Mouse (Mus musculus): ENCODE results near the gene Slc25a13.

Slc25a13 gene

GRCm38 (mm10) chr6:6173166-6173934, 43.6 kb downstream of the Slc25a13 start:
- in situ Hi-C loops (cut with MboI, MseI): no loop called here

- in situ Hi-C loops (cut with MboI, MseI): no loop called here
Measured at GRCm38 (mm10) chr6:6168566-6169134, 48.3 kb downstream of the Slc25a13 start.

- in situ Hi-C loops (cut with MboI, MseI): no loop called here
Measured at GRCm38 (mm10) chr6:6167339-6168126, 49.4 kb downstream of the Slc25a13 start.

- in situ Hi-C loops (cut with MboI, MseI): no loop called here
Measured at GRCm38 (mm10) chr6:6162993-6163623, 53.9 kb downstream of the Slc25a13 start.

- in situ Hi-C loops (cut with MboI, MseI): no loop called here
Measured at GRCm38 (mm10) chr6:6162146-6162545, 54.8 kb downstream of the Slc25a13 start.

- in situ Hi-C loops (cut with MboI, MseI): no loop called here
Measured at GRCm38 (mm10) chr6:6160645-6161426, 56.1 kb downstream of the Slc25a13 start.

- in situ Hi-C loops (cut with MboI, MseI): no loop called here
Measured at GRCm38 (mm10) chr6:6159221-6159859, 57.6 kb downstream of the Slc25a13 start.

GRCm38 (mm10) chr6:6153426-6153825, 63.5 kb downstream of the Slc25a13 start:
- in situ Hi-C loops (cut with MboI, MseI): no loop called here

GRCm38 (mm10) chr6:6150811-6151210, 66.2 kb downstream of the Slc25a13 start:
- in situ Hi-C loops (cut with MboI, MseI): no loop called here

- in situ Hi-C loops (cut with MboI, MseI): no loop called here
Measured at GRCm38 (mm10) chr6:6149751-6150150, 67.2 kb downstream of the Slc25a13 start.

GRCm38 (mm10) chr6:6149329-6149728, 67.6 kb downstream of the Slc25a13 start:
- in situ Hi-C loops (cut with MboI, MseI): no loop called here

GRCm38 (mm10) chr6:6145412-6145811, 71.6 kb downstream of the Slc25a13 start:
- in situ Hi-C loops (cut with MboI, MseI): no loop called here

GRCm38 (mm10) chr6:6143525-6143924, 73.4 kb downstream of the Slc25a13 start:
- in situ Hi-C loops (cut with MboI, MseI): no loop called here

- in situ Hi-C loops (cut with MboI, MseI): no loop called here
Measured at GRCm38 (mm10) chr6:6140370-6140769, 76.6 kb downstream of the Slc25a13 start.

- in situ Hi-C loops (cut with MboI, MseI): no loop called here
Measured at GRCm38 (mm10) chr6:6139061-6139460, 77.9 kb downstream of the Slc25a13 start.

- in situ Hi-C loops (cut with MboI, MseI): no loop called here
Measured at GRCm38 (mm10) chr6:6136812-6137211, 80.2 kb downstream of the Slc25a13 start.

GRCm38 (mm10) chr6:6134935-6135334, 82.0 kb downstream of the Slc25a13 start:
- in situ Hi-C loops (cut with MboI, MseI): no loop called here

GRCm38 (mm10) chr6:6133556-6134050, 83.4 kb downstream of the Slc25a13 start:
- in situ Hi-C loops (cut with MboI, MseI): no loop called here

- in situ Hi-C loops (cut with MboI, MseI): no loop called here
Measured at GRCm38 (mm10) chr6:6132047-6132446, 84.9 kb downstream of the Slc25a13 start.

- in situ Hi-C loops (cut with MboI, MseI): no loop called here
Measured at GRCm38 (mm10) chr6:6125620-6126019, 91.4 kb downstream of the Slc25a13 start.

- in situ Hi-C loops (cut with MboI, MseI): no loop called here
Measured at GRCm38 (mm10) chr6:6121904-6122303, 95.1 kb downstream of the Slc25a13 start.

Data from regulatory T cell (primary cell).